Mouse (Mus musculus) E14TG2a.4 (cell line): Measurements from ENCODE around the gene Spata5.
"Not testable (repeated sequence)": the region's sequence is repeated elsewhere in the genome, so short reads cannot be mapped to it uniquely, and the experiment has no call there.

ENCODE experiments used
- H3K27me3 ChIP-seq: 2 replicates; pipeline ENCODE4 v1.6.1; 2014; ENCODE audit warnings: low read length, control low read depth; ENCODE audit not compliant: insufficient read depth
- H3K36me3 ChIP-seq: 2 replicates; pipeline ENCODE4 v1.6.1; 2014; ENCODE audit warnings: low read length, control low read depth; ENCODE audit not compliant: insufficient read depth
- H3K4me1 ChIP-seq: replicated peaks from 2 replicates; pipeline ENCODE4 v1.6.1; 2014; ENCODE audit warnings: low read depth, low read length, control low read depth
- H3K4me3 ChIP-seq: replicated peaks from 2 replicates; pipeline ENCODE4 v1.5.1; 2014; ENCODE audit warnings: mild to moderate bottlenecking, low read length
- H3K9me3 ChIP-seq: 2 replicates; pipeline ENCODE4 v1.6.1; 2014; ENCODE audit warnings: low read length, control low read depth
- CTCF ChIP-seq: conservative IDR thresholded peaks from 2 replicates; pipeline ENCODE4 v1.5.1; 2014; ENCODE audit warnings: low read length
- NANOG ChIP-seq: IDR thresholded peaks from 2 replicates; pipeline ENCODE4 v1.6.1; 2014; ENCODE audit warnings: borderline replicate concordance, low read length, mixed read lengths
- POU5F1 ChIP-seq: IDR thresholded peaks from 2 replicates; pipeline ENCODE4 v1.6.1; 2014; ENCODE audit warnings: low read length, borderline replicate concordance

Gene Spata5

DNA sequence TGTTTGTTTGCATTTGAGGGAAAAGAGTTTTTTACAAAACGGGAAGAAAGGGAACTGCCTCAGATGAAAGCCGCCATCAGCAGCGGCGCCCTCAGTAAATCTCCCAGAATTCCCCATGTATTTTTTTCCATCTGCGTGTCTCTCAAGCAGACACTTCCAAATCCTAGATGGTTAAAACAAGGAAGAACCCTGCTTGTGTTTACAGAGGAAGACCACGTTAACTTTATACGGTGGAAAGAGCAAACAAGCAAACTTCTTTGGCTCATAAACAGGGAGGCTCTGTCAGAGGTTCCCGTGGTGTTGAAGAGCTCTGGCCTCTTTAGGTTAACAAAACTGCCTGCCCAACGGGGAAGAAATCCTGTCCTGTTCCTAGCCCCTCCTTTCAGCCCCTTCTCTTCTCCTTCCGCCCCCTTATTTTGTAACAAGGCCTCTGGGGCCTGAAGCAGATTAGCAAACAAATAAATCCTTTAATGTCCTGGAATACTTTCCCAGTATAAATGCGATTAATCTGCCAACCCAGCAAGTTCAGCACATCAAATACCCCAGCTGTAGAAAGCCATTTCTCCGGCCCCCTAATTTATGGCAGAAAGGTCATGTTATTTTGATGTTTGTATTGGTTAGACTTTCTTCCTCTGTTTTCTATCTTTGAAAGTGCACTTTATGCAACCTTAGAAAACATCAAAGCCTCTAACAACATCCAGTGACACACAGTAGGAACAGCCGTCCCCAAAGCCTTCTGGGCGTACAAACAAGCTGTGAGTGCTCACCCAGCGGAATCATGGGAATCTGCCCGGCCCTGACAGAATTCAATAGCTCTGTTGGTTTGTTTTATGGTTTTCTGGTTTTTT, 167.3 kb downstream of the Spata5 start:
- H3K9me3 ChIP-seq = no peaks in the 10 kb centered on the region
- H3K36me3 ChIP-seq = no peaks in the 10 kb centered on the region
- TF ChIP-seq NANOG = no peak
- TF ChIP-seq CTCF = no peak
- TF ChIP-seq POU5F1 = no peak
- H3K4me3 ChIP-seq = peak overlapping the region; percentile 64
- no peaks in the 10 kb centered on the region for H3K27me3 ChIP-seq
- H3K4me1 ChIP-seq = peaks cover 30% of the 10 kb centered on the region

DNA sequence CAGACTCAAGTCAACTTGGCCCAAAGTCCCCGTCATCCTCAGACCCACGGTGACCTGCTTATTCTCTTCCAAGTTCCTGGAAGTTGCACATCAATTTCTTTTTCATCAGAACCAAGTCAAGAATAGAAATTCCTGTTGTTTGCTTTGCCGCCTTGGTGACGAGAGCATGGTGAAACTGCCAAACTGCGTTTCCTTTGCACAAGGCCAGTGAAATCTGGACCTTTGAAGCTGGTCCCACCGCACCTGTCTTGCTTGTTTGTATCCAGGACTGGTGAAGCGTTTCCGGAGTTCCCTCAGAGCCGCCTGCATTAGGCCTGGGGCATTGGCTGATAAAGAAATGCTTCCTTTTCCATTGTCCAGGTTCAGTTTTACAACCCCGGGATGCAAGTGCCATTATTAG, 176.0 kb downstream of the Spata5 start:
- H3K4me3 ChIP-seq = no peak overlapping the region
- peaks cover 10% of the 10 kb centered on the region for H3K4me1 ChIP-seq
- no peaks in the 10 kb centered on the region for H3K27me3 ChIP-seq
- H3K36me3 ChIP-seq = no peaks in the 10 kb centered on the region
- TF ChIP-seq CTCF = no peak
- H3K9me3 ChIP-seq = peaks cover 4% of the 10 kb centered on the region

DNA sequence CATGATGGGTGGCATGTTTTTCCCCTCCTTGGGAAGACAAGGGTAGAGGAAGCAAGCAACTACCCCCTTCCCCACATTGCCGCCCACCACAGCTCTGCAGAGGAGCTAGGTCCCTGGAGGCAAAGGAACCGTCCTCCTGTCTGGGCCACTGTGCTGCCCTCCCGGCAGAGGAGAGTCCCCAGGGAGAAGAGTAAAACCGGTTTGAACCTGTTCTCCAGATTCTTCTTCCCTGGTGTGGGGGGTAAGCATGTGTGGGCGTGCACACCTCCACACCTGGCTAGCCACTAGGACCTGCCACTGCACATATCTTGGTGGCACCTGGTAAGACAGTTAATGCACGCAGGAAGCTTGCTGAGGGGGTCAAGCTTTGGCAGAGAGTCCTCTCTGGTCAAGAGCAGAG, 176.8 kb downstream of the Spata5 start:
- H3K27me3 ChIP-seq = no peaks in the 10 kb centered on the region
- 0 out of 2 replicates have a peak overlapping the region, but pooled peaks have one; percentile 23 for H3K4me3 ChIP-seq
- TF ChIP-seq NANOG (no peak), CTCF (no peak)
- H3K36me3 ChIP-seq = no peaks in the 10 kb centered on the region
- peaks cover 4% of the 10 kb centered on the region for H3K9me3 ChIP-seq
- peaks cover 10% of the 10 kb centered on the region for H3K4me1 ChIP-seq

DNA sequence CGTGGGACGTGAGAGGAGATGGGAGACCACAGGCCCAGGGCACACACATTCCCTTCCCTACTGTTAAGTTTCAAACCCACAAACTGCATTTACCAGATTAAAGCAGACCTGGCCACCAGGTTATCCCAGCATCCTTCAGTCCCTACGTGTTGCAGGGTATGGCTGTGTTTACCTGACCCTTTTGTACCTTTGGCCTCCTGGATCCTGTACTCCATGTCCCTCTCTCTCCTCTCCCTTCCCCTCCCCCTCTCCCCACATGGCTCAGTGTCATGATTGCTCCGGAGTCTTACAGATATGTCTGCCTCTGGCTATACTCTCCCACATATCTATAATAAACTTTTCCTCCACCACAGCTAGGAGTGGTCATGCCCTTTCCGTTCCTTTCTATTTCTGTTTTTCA, 177.5 kb downstream of the Spata5 start:
- Histone ChIP-seq H3K36me3 (no peaks in the 10 kb centered on the region), H3K4me3 (no peak overlapping the region), H3K27me3 (no peaks in the 10 kb centered on the region), H3K4me1 (peaks cover 10% of the 10 kb centered on the region), H3K9me3 (peaks cover 4% of the 10 kb centered on the region)
- TF ChIP-seq CTCF = no peak
- no peak for TF ChIP-seq POU5F1
- no peak for TF ChIP-seq NANOG

DNA sequence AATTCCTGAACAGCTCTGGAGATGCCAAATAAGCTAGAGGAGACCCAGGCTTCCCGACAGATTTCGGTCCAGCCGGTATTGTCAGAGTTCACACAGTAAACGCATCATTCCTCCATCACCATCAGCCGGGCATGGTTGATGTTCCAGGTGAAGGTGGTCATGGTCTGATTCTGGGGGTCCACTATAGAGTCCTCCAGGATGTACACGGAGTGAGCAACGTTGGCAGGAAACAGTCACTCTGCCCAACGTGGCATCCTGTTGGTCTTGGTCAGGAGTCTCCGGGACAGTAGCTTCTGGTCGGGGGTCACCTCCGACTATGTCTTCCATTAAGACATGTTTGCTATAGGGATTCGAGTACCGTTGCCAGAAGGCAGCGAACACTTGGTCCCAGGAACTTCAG, 179.9 kb downstream of the Spata5 start:
- not testable (repeated sequence) for H3K36me3 ChIP-seq

DNA sequence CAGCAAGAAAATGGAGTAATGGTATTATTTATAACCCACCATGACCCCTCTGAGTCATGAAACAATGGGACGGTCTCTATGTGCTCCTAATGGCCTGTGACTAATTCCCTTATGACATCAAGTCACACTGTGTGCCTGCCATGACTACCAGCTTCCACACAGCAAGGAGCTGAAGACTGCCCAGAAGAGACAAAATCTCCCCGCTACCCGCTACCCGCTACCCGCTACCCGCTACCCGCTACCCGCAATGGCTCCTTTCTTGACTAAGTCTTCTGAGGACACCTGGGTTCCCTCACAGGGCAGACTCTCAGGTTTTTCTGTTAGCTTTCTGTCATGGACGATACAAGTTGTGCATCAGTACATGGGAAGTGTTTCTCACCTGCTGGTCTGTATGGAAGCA, 182.7 kb downstream of the Spata5 start:
- no peaks in the 10 kb centered on the region for H3K36me3 ChIP-seq
- no peak overlapping the region for H3K4me3 ChIP-seq
- TF ChIP-seq NANOG (no peak), POU5F1 (no peak), CTCF (no peak)
- no peaks in the 10 kb centered on the region for H3K4me1 ChIP-seq
- no peaks in the 10 kb centered on the region for H3K27me3 ChIP-seq
- peaks cover 7% of the 10 kb centered on the region for H3K9me3 ChIP-seq

More for the DNA sequence above, 179.9 kb downstream of the Spata5 start:
- H3K9me3 ChIP-seq, H3K27me3 ChIP-seq, H3K4me3 ChIP-seq: not testable (repeated sequence)
- peaks cover 10% of the 10 kb centered on the region for H3K4me1 ChIP-seq

DNA sequence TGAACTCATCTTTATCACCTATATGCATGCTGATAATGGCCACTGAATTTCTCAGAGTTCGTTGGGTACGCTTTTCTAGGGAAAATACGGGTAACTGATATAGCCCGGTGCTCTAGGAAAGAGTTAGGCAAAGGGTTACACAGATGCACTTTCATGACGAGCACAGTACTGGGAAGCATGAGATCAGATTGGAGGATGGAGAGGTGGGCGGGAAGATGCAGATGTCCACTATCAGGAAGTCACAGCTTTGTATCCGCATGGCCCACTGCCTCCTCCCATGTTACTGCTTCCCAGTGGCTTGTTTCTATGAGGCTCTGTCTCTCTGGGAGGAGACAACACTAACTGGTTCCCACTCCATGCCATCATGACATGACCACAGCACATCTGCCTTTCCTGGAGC, 183.2 kb downstream of the Spata5 start:
- Histone ChIP-seq H3K9me3 (peaks cover 7% of the 10 kb centered on the region), H3K27me3 (no peaks in the 10 kb centered on the region), H3K4me1 (no peaks in the 10 kb centered on the region), H3K4me3 (no peak overlapping the region), H3K36me3 (no peaks in the 10 kb centered on the region)
- TF ChIP-seq POU5F1 (no peak), NANOG (no peak), CTCF (no peak)

DNA sequence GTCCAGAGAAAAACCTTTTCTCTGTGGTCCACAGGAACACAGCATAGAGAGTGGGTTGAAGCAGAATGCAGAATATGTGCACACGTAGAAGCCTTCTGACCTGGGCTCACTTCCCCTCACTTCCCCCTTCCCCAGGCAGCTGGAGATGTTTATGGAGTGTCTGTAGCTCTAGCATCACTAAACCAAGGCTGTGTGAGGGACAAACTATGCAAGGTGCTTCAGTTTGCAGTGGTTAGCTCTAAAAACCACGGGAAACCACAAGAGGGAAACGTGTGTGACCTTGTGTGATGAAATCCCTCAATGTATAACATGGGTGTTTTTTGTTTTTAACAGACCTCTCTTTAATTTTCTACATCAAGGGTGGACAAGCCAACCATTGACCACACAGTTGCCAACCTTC, 183.8 kb downstream of the Spata5 start:
- peaks cover 6% of the 10 kb centered on the region for H3K9me3 ChIP-seq
- TF ChIP-seq NANOG (no peak), POU5F1 (no peak), CTCF (no peak)
- H3K27me3 ChIP-seq = no peaks in the 10 kb centered on the region
- no peak overlapping the region for H3K4me3 ChIP-seq
- H3K36me3 ChIP-seq = no peaks in the 10 kb centered on the region
- no peaks in the 10 kb centered on the region for H3K4me1 ChIP-seq
